Mouse (Mus musculus): ENCODE data around the gene Gstm5. TPM values are rescaled to one million over a fixed set of nuclear protein-coding genes. Genes with fewer than 3 reads are reported as not detected.

The Gstm5 gene
- total and polyA plus RNA-seq, 3 experiments = 134 to 164 TPM; not detected in 1

GRCm38 (mm10) chr3:107868452-107868851, 27.2 kb upstream of the Gstm5 start:
- Histone ChIP-seq H3K79me2 (ENCODE audit: control insufficient read depth, insufficient read depth, low read length, poor library complexity) (no peaks in the 10 kb centered on the region), H3K4me3 (ENCODE audit: control insufficient read depth in 1 of 2, insufficient read depth in 1 of 2, low read depth in 2 of 2, low read length in 2 of 2) (no peak overlapping the region), H3K27me3 (ENCODE audit: control insufficient read depth in 1 of 2, insufficient read depth in 2 of 2, low read length in 2 of 2) (no peaks in the 10 kb centered on the region; a peak in 1 of 4 replicates), H3K36me3 (ENCODE audit: control insufficient read depth in 1 of 2, insufficient read depth in 2 of 2, low read length in 2 of 2) (no peaks in the 10 kb centered on the region), H3K9me3 (replicated peaks; ENCODE audit: insufficient read depth, low read length) (no peaks in the 10 kb centered on the region), H3K4me1 (ENCODE audit: control insufficient read depth in 1 of 2, insufficient read depth in 2 of 2, low read length in 2 of 2) (no peaks in the 10 kb centered on the region), H3K27ac (ENCODE audit: control insufficient read depth, low read depth, low read length) (no peak overlapping the region), H3K9ac (ENCODE audit: control insufficient read depth, low read depth, low read length, poor library complexity, severe bottlenecking) (no peak overlapping the region)
- TF ChIP-seq NRF1 (IDR thresholded peaks at IDR 0.05; ENCODE audit: insufficient read depth, low read depth, low read length, poor library complexity, severe bottlenecking) (no peak), GATA1 (IDR thresholded peaks at IDR 0.05; ENCODE audit: low read depth, low read length) (no peak), MAX (IDR thresholded peaks at IDR 0.05; ENCODE audit: low read length) (no peak), MXI1 (IDR thresholded peaks at IDR 0.05; ENCODE audit: low read depth, low read length) (no peak), TAL1 (IDR thresholded peaks at IDR 0.05; ENCODE audit: low read length) (no peak), GABPA (IDR thresholded peaks at IDR 0.05; ENCODE audit: low read depth, low read length) (no peak), ETS1 (IDR thresholded peaks at IDR 0.05; ENCODE audit: low read depth, low read length) (no peak), TBP (IDR thresholded peaks at IDR 0.05; ENCODE audit: low read depth, low read length) (no peak), ELF1 (IDR thresholded peaks at IDR 0.05; ENCODE audit: low read depth, low read length) (no peak), MYC (IDR thresholded peaks at IDR 0.05; ENCODE audit: low read depth, low read length) (no peak), ZC3H11A (IDR thresholded peaks at IDR 0.05; ENCODE audit: low read depth, low read length) (no peak), MEF2A (IDR thresholded peaks at IDR 0.05; ENCODE audit: extremely low read depth, insufficient replicate concordance, low read depth, low read length, poor library complexity, severe bottlenecking) (no peak), KAT2A (conservative IDR thresholded peaks at IDR 0.05; ENCODE audit: low read depth, low read length) (no peak), JUND (IDR thresholded peaks at IDR 0.05; ENCODE audit: low read depth, low read length) (no peak), RCOR1 (IDR thresholded peaks at IDR 0.05; ENCODE audit: low read depth, low read length) (no peak), SMC3 (IDR thresholded peaks at IDR 0.05; ENCODE audit: low read depth, low read length) (no peak), POLR2AphosphoS2 (IDR thresholded peaks at IDR 0.05; ENCODE audit: low read length) (no peak), USF2 (IDR thresholded peaks at IDR 0.05; ENCODE audit: borderline replicate concordance in 1 of 2, insufficient read depth in 1 of 2, low read depth in 1 of 2, low read length in 2 of 2) (no peak)
- no peak for DNase-seq (ENCODE audit: low read depth, low spot score)

DNA sequence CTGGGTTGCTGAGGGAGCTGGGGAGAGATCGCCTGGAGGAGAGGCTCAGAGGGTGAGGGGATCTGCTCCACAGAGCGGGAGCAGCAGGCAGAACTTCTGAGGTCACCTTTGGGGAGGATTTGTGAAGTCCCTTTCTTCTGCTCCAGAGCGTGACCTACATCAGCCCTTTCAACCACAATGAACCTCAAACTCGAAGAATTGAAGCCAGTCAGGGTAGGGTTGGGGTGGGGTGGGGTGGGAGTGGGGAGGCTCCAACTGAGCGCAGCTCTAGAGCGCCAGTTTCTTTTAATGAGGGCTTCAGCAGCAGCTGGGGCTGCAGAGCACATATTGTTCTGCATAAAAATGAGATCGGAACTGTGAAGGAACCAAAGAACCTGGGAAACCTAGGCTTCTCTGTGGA, 26.5 kb upstream of the Gstm5 start:
- H3K4me3 ChIP-seq (ENCODE audit: control insufficient read depth in 1 of 2, insufficient read depth in 1 of 2, low read depth in 2 of 2, low read length in 2 of 2) = no peak overlapping the region
- no peaks in the 10 kb centered on the region for H3K9me3 ChIP-seq (replicated peaks; ENCODE audit: insufficient read depth, low read length)
- H3K9ac ChIP-seq (ENCODE audit: control insufficient read depth, low read depth, low read length, poor library complexity, severe bottlenecking) = no peak overlapping the region
- no peak for DNase-seq (ENCODE audit: low read depth, low spot score)
- H3K4me1 ChIP-seq (ENCODE audit: control insufficient read depth in 1 of 2, insufficient read depth in 2 of 2, low read length in 2 of 2) = no peaks in the 10 kb centered on the region
- H3K36me3 ChIP-seq (ENCODE audit: control insufficient read depth in 1 of 2, insufficient read depth in 2 of 2, low read length in 2 of 2) = no peaks in the 10 kb centered on the region
- TF ChIP-seq SIN3A (IDR thresholded peaks at IDR 0.05; ENCODE audit: low read length) = no peak
- no peak for TF ChIP-seq USF1 (IDR thresholded peaks at IDR 0.05; ENCODE audit: low read depth, low read length)
- TF ChIP-seq RAD21 (IDR thresholded peaks at IDR 0.05; ENCODE audit: low read depth, low read length) = no peak
- TF ChIP-seq GATA1 (IDR thresholded peaks at IDR 0.05; ENCODE audit: low read depth, low read length) = no peak
- no peak for TF ChIP-seq RCOR1 (IDR thresholded peaks at IDR 0.05; ENCODE audit: low read depth, low read length)
- no peak for TF ChIP-seq MAX (IDR thresholded peaks at IDR 0.05; ENCODE audit: low read length)
- no peak for TF ChIP-seq NRF1 (IDR thresholded peaks at IDR 0.05; ENCODE audit: insufficient read depth, low read depth, low read length, poor library complexity, severe bottlenecking)
- no peak for TF ChIP-seq HCFC1 (IDR thresholded peaks at IDR 0.05; ENCODE audit: low read depth, low read length)
- no peak for TF ChIP-seq POLR2A (IDR thresholded peaks at IDR 0.05; ENCODE audit: control insufficient read depth in 1 of 2, insufficient read depth in 1 of 2, low read depth in 1 of 2, low read length in 2 of 2, poor library complexity in 1 of 2)
- no peak for TF ChIP-seq TBP (IDR thresholded peaks at IDR 0.05; ENCODE audit: low read depth, low read length)
- no peak for TF ChIP-seq MYC (IDR thresholded peaks at IDR 0.05; ENCODE audit: low read depth, low read length)
- no peak for TF ChIP-seq MAFK (IDR thresholded peaks at IDR 0.05; ENCODE audit: borderline replicate concordance, low read depth, low read length)
- TF ChIP-seq TCF12 (IDR thresholded peaks at IDR 0.05; ENCODE audit: low read depth, low read length) = no peak
- no peak for TF ChIP-seq ZKSCAN1 (IDR thresholded peaks at IDR 0.05; ENCODE audit: low read depth, low read length)
- TF ChIP-seq MEF2A (IDR thresholded peaks at IDR 0.05; ENCODE audit: extremely low read depth, insufficient replicate concordance, low read depth, low read length, poor library complexity, severe bottlenecking) = no peak
- TF ChIP-seq ELF1 (IDR thresholded peaks at IDR 0.05; ENCODE audit: low read depth, low read length) = no peak
- TF ChIP-seq USF2 (IDR thresholded peaks at IDR 0.05; ENCODE audit: borderline replicate concordance in 1 of 2, insufficient read depth in 1 of 2, low read depth in 1 of 2, low read length in 2 of 2) = no peak
- no peak for TF ChIP-seq CHD1 (IDR thresholded peaks at IDR 0.05; ENCODE audit: low read depth, low read length)
- H3K27ac ChIP-seq (ENCODE audit: control insufficient read depth, low read depth, low read length) = no peak overlapping the region
- no peaks in the 10 kb centered on the region for H3K79me2 ChIP-seq (ENCODE audit: control insufficient read depth, insufficient read depth, low read length, poor library complexity)
- no peaks in the 10 kb centered on the region; a peak in 1 of 4 replicates for H3K27me3 ChIP-seq (ENCODE audit: control insufficient read depth in 1 of 2, insufficient read depth in 2 of 2, low read length in 2 of 2)

Measured in MEL (cell line).